Mouse (Mus musculus) stomach, postnatal 0 days (tissue): ENCODE results near the gene Vwa5b2. TPM values are rescaled to one million over a fixed set of nuclear protein-coding genes. Genes with fewer than 3 reads are reported as not detected.

Source experiments
- ATAC-seq: fragments of 200-750 bp; cut with Nextera tagmentation; 2 replicates; pipeline ENCODE4 v1.8.0; 2017; ENCODE audit not compliant: low FRiP score, low TSS enrichment
- DNase-seq: peaks from one replicate; pipeline ENCODE4 v3.0.0-alpha.2; 2016; ENCODE audit warnings: low spot score
- H3K27ac ChIP-seq: fragments of 300-500 bp; sonication (generic); replicated peaks from 2 replicates; pipeline ENCODE4 v1.5.1; 2014; ENCODE audit warnings: mild to moderate bottlenecking, control low read depth
- H3K27me3 ChIP-seq: fragments of 300-500 bp; sonication (generic); 2 replicates; pipeline ENCODE4 v1.6.1; 2014; ENCODE audit warnings: low read length; ENCODE audit not compliant: control insufficient read depth, insufficient read depth
- H3K36me3 ChIP-seq: fragments of 300-500 bp; sonication (generic); 2 replicates; pipeline ENCODE4 v1.6.1; 2014; ENCODE audit warnings: low read length, mixed read lengths; ENCODE audit not compliant: control insufficient read depth, insufficient read depth
- H3K4me1 ChIP-seq: fragments of 300-500 bp; sonication (generic); replicated peaks from 2 replicates; pipeline ENCODE4 v1.6.1; 2014; ENCODE audit warnings: antibody characterized with exemption; ENCODE audit not compliant: control insufficient read depth, insufficient read depth
- H3K4me2 ChIP-seq: fragments of 300-500 bp; sonication (generic); replicated peaks from 2 replicates; pipeline ENCODE4 v1.6.1; 2014; ENCODE audit warnings: low read depth, mild to moderate bottlenecking, control low read depth, moderate library complexity
- H3K4me3 ChIP-seq: fragments of 300-500 bp; sonication (generic); 2 replicates; pipeline ENCODE4 v1.5.1; 2014; ENCODE audit warnings: low read depth, low read length, control low read depth
- H3K9ac ChIP-seq: fragments of 300-500 bp; sonication (generic); 2 replicates; pipeline ENCODE4 v1.6.1; 2014; ENCODE audit warnings: mild to moderate bottlenecking, low read length, control low read depth, mixed read lengths
- H3K9me3 ChIP-seq: fragments of 300-500 bp; sonication (generic); 2 replicates; pipeline ENCODE4 v1.6.1; 2016; ENCODE audit warnings: low read length; ENCODE audit not compliant: control insufficient read depth
- CTCF ChIP-seq: IDR thresholded peaks from 2 replicates; pipeline ENCODE4 v1.5.1; 2016; ENCODE audit warnings: antibody characterized with exemption, low read depth, mild to moderate bottlenecking, moderate library complexity
- EP300 ChIP-seq: optimal IDR thresholded peaks from 2 replicates; pipeline ENCODE3; 2016; ENCODE audit warnings: antibody characterized with exemption
- whole genome bisulfite sequencing: fragments of 180-500 bp; shearing (Covaris S2); extraction: QIAGEN DNeasy Blood & Tissue Kit; methylation state at CpG from one replicate; pipeline ENCODE4 v1.1.7; 2014; 5-methylcytosine and 5-hydroxymethylcytosine counted together
- polyA plus RNA-seq: library from polyadenylated mRNA; unstranded; fragments of >200 nt; fragmentation: Nextera tagmentation; extraction: Ambion mirVana; gene quantifications from 2 replicates; pipeline ENCODE4 v1.2.1, GENCODE M21; 2015

Gene Vwa5b2
- polyA plus RNA-seq, 1 experiment from 2014 or later: 1.3 TPM

GRCm38 (mm10) chr16:20621991-20622685, 32.9 kb downstream of the Vwa5b2 start:
- Histone ChIP-seq H3K27me3 (no peaks in the 10 kb centered on the region), H3K27ac (no peak overlapping the region)
- DNase-seq: peak; percentile 67

GRCm38 (mm10) chr16:20623211-20623610, 33.9 kb downstream of the Vwa5b2 start:
- Histone ChIP-seq H3K36me3 (no peaks in the 10 kb centered on the region), H3K4me1 (peaks cover 6% of the 10 kb centered on the region), H3K4me3 (no peak overlapping the region), H3K4me2 (no peak overlapping the region), H3K9ac (no peak overlapping the region), H3K27ac (no peak overlapping the region), H3K27me3 (no peaks in the 10 kb centered on the region), H3K9me3 (no peaks in the 10 kb centered on the region)
- ATAC-seq (no peak), DNase-seq (no peak)
- TF ChIP-seq CTCF: no peak
- TF ChIP-seq EP300: no peak
- 22% methylated on average over 2 of the region's 2 CpGs for WGBS

More at GRCm38 (mm10) chr16:20621991-20622685, 32.9 kb downstream of the Vwa5b2 start:
- no peak for TF ChIP-seq CTCF
- TF ChIP-seq EP300: no peak
- WGBS: under 1% methylated on average over 36 of the region's 37 CpGs
- Histone ChIP-seq H3K36me3 (no peaks in the 10 kb centered on the region), H3K4me3 (peak overlapping the region; percentile 63), H3K4me1 (peaks cover 6% of the 10 kb centered on the region), H3K9ac (peak overlapping the region; percentile 38), H3K9me3 (no peaks in the 10 kb centered on the region), H3K4me2 (peak overlapping the region; percentile 100)
- ATAC-seq: peak; percentile 64

- ATAC-seq (no peak), DNase-seq (no peak)
- Histone ChIP-seq H3K4me1 (no peaks in the 10 kb centered on the region), H3K4me2 (no peak overlapping the region), H3K27ac (no peak overlapping the region), H3K36me3 (no peaks in the 10 kb centered on the region), H3K9ac (no peak overlapping the region), H3K27me3 (no peaks in the 10 kb centered on the region), H3K9me3 (no peaks in the 10 kb centered on the region), H3K4me3 (no peak overlapping the region)
- WGBS: 59% methylated on average over 11 of the region's 11 CpGs
- no peak for TF ChIP-seq CTCF
- TF ChIP-seq EP300: no peak
Measured at GRCm38 (mm10) chr16:20628871-20629391, 39.7 kb downstream of the Vwa5b2 start.

GRCm38 (mm10) chr16:20629731-20630634, 40.7 kb downstream of the Vwa5b2 start, which contains the start of gene Ece2:
Ece2 (plus strand) TSS chr16:20629828.
- Histone ChIP-seq H3K9me3 (no peaks in the 10 kb centered on the region), H3K4me1 (no peaks in the 10 kb centered on the region), H3K27me3 (no peaks in the 10 kb centered on the region), H3K36me3 (no peaks in the 10 kb centered on the region), H3K4me2 (peak within 1 kb of the TSS; percentile 73), H3K9ac (peak within 1 kb of the TSS; percentile 48; the same call in 1 of the 2 replicates), H3K27ac (no peak within 1 kb of the TSS), H3K4me3 (peak within 1 kb of the TSS; percentile 39)
- peak; percentile 41 for DNase-seq
- peak; percentile 60; the same call in 1 of the 2 replicates for ATAC-seq
- 7% methylated on average over 49 of the region's 54 CpGs for WGBS
- no peak for TF ChIP-seq EP300

GRCm38 (mm10) chr16:20637410-20637809, 48.1 kb downstream of the Vwa5b2 start:
- TF ChIP-seq EP300: no peak
- TF ChIP-seq CTCF: no peak
- DNase-seq (no peak), ATAC-seq (no peak)
- Histone ChIP-seq H3K27ac (no peak overlapping the region), H3K4me2 (no peak overlapping the region), H3K27me3 (no peaks in the 10 kb centered on the region), H3K4me1 (no peaks in the 10 kb centered on the region), H3K36me3 (no peaks in the 10 kb centered on the region), H3K4me3 (no peak overlapping the region), H3K9ac (no peak overlapping the region), H3K9me3 (no peaks in the 10 kb centered on the region)
- 80% methylated on average over 8 of the region's 8 CpGs for WGBS
